Mouse (Mus musculus): ENCODE measurements around the gene Olfr339. TPM values are rescaled to one million over a fixed set of nuclear protein-coding genes. Genes with fewer than 3 reads are reported as not detected.
"Not testable (repeated sequence)": the region's sequence is repeated elsewhere in the genome, so short reads cannot be mapped to it uniquely, and the experiment has no call there.

Gene Olfr339
- polyA plus RNA-seq (2012; ENCODE audit: insufficient read depth, low replicate concordance): not detected in 2 replicates

DNA sequence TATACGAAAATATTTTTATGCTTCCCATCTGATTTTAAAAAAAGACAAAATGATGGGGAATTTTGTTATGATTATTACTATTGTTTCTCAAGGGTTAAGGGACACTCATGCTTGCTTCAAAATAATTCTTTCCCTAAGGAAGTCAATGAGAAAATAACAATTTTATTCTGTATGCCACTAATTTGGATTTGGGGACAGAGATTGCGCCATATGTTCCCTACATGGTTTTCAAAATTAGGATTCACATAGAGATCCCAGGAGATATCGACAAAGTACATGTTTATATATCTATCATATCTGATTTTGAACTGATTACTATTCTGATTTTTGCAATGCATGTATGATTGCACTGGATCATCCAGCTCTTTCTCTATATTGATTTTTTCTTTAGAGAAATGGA is at the start of gene Olfr339:
Gene Olfr339 (plus strand): TSS at position 301 of the 400 bp plus-strand sequence.
- H3K4me3 ChIP-seq (replicated peaks): no peak within 1 kb of the TSS
- H3K4me1 ChIP-seq: no peaks in the 10 kb centered on the region
- no peaks in the 10 kb centered on the region for H3K9me3 ChIP-seq
- TF ChIP-seq GATA1 (IDR thresholded peaks at IDR 0.05; ENCODE audit: borderline replicate concordance, low read length) (no peak), FLI1 (IDR thresholded peaks at IDR 0.05; ENCODE audit: low read length) (no peak)
- no peaks in the 10 kb centered on the region for H3K27me3 ChIP-seq (replicated peaks)
- H3K36me3 ChIP-seq (replicated peaks; ENCODE audit: low read length): no peaks in the 10 kb centered on the region

- H3K4me3 ChIP-seq (replicated peaks): no peak within 1 kb of the TSS
- no peaks in the 10 kb centered on the region for H3K27me3 ChIP-seq (replicated peaks)
- no peaks in the 10 kb centered on the region for H3K36me3 ChIP-seq (replicated peaks; ENCODE audit: low read length)
- TF ChIP-seq GATA1 (IDR thresholded peaks at IDR 0.05; ENCODE audit: borderline replicate concordance, low read length) (no peak), FLI1 (IDR thresholded peaks at IDR 0.05; ENCODE audit: low read length) (no peak)
- H3K9me3 ChIP-seq: no peaks in the 10 kb centered on the region
- H3K4me1 ChIP-seq: no peaks in the 10 kb centered on the region
Observed at GRCm38 (mm10) chr2:36373219-36373618, 45.5 kb upstream of the Olfr339 start, which contains the start of gene Olfr338. TSS of gene Olfr338 (plus strand) at chr2:36373519.

DNA sequence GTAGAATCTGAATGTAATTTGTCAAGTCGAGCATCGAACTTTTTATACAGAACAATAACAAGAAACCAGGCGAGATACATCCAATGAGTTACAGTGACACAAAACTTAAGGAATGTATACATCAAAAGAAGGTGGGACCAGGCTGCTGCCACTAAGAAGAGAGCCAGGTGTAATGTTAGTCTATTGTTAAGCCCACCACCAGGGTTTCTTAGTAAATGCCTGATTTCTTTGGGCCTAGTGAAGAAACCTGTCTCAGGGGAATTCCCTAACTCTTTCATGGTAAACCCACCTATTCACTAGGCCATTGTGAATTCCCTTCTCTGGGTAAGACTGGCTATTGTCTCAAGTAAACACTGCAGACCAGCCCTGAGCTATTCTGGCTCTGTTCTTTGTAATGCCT is 3.6 kb upstream of the Olfr339 start:
- not testable (repeated sequence) for H3K4me1 ChIP-seq; H3K9me3 ChIP-seq; H3K27me3 ChIP-seq (replicated peaks); H3K4me3 ChIP-seq (replicated peaks); H3K36me3 ChIP-seq (replicated peaks; ENCODE audit: low read length)

DNA sequence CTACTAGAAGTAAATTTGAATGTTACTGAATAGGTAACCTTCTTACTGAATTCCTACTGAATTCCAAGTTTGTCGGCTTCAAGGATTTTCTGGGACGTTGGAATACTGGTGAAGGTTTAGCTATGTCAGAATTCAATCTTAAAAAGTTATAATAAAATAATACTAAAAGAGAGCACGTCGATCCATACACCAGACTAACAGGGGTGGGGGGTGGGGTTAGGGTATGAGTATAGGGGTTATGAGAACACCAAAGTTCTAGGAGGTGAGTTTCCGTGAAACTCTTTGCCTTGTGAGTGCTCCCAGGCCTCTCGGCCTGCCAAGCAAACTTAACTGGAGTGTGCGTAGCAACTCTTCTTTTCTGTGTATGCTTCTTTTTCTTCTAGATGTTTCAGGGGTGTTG is 3.2 kb upstream of the Olfr339 start:
- H3K9me3 ChIP-seq; H3K36me3 ChIP-seq (replicated peaks; ENCODE audit: low read length); H3K4me1 ChIP-seq; H3K4me3 ChIP-seq (replicated peaks); H3K27me3 ChIP-seq (replicated peaks): not testable (repeated sequence)

DNA sequence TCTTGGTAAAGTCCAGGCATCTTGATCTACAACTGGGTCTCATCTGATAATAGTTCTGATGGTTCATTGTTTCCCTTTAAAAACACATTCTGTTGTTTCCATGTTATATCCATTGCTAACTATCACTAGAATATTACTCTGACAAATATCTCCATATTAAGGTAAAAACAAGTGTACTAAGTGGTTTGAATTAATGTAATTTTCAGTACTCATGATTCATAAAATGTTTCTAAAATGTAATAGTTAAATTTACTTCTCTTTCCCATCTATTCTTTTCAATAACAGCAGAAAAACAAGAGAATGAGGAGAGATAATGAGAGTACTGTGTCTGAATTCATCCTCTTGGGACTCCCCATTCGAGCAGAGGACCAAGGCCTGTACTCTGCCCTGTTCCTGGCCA is 33.5 kb downstream of the Olfr339 start, which contains the start of gene Olfr340:
Gene Olfr340 (plus strand): TSS at position 301 of the 400 bp plus-strand sequence.
- Histone ChIP-seq H3K27me3 (replicated peaks) (no peaks in the 10 kb centered on the region), H3K4me1 (no peaks in the 10 kb centered on the region), H3K36me3 (replicated peaks; ENCODE audit: low read length) (no peaks in the 10 kb centered on the region), H3K9me3 (0 out of 2 replicates have a peak, but pooled peaks cover 6% of the 10 kb centered on the region), H3K4me3 (replicated peaks) (no peak within 1 kb of the TSS)
- TF ChIP-seq GATA1 (IDR thresholded peaks at IDR 0.05; ENCODE audit: borderline replicate concordance, low read length): no peak
- no peak for TF ChIP-seq FLI1 (IDR thresholded peaks at IDR 0.05; ENCODE audit: low read length)

DNA sequence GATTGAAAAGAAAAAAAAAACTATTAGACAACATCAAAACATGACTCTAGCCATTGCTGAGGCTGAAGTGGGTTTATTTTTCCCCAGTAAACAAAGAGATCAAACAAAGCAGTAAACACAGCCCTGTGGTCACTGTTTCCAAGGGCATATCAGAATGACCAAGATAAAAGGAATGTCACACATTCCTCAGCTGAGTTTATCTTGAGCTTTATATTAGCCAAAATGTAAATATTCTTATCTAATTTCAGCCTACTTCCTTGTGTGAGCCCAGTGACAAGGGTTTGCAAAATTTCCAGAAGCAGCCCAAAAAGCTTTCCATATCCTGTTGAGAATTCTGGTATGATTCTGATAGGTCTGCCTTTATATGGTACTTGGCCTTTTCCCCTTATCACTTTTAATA is 54.9 kb downstream of the Olfr339 start:
- no peak for TF ChIP-seq GATA1 (IDR thresholded peaks at IDR 0.05; ENCODE audit: borderline replicate concordance, low read length)
- TF ChIP-seq FLI1 (IDR thresholded peaks at IDR 0.05; ENCODE audit: low read length): no peak
- Histone ChIP-seq H3K4me3 (replicated peaks) (no peak overlapping the region), H3K4me1 (no peaks in the 10 kb centered on the region), H3K27me3 (replicated peaks) (no peaks in the 10 kb centered on the region), H3K9me3 (no peaks in the 10 kb centered on the region; the same call in 1 of the 2 replicates), H3K36me3 (replicated peaks; ENCODE audit: low read length) (no peaks in the 10 kb centered on the region)

Other genes starting within 250 kb of the Olfr339 start
- 118 and 153 TPM in 2 replicates for gene Ptgs1, start 188.5 kb upstream of the Olfr339 start, polyA plus RNA-seq (2012; ENCODE audit: insufficient read depth, low replicate concordance)
- gene Olfr338, start 45.4 kb upstream of the Olfr339 start, polyA plus RNA-seq (2012; ENCODE audit: insufficient read depth, low replicate concordance): not detected in 2 replicates
- gene Olfr340, start 33.6 kb downstream of the Olfr339 start, polyA plus RNA-seq (2012; ENCODE audit: insufficient read depth, low replicate concordance): not detected in 2 replicates
- gene Olfr341, start 63.5 kb downstream of the Olfr339 start, polyA plus RNA-seq (2012; ENCODE audit: insufficient read depth, low replicate concordance): not detected in 2 replicates
- gene Olfr342, start 106.1 kb downstream of the Olfr339 start, polyA plus RNA-seq (2012; ENCODE audit: insufficient read depth, low replicate concordance): not detected in 2 replicates
- gene Olfr344, start 147.7 kb downstream of the Olfr339 start, polyA plus RNA-seq (2012; ENCODE audit: insufficient read depth, low replicate concordance): not detected in 2 replicates
- gene Olfr345, start 221.1 kb downstream of the Olfr339 start, polyA plus RNA-seq (2012; ENCODE audit: insufficient read depth, low replicate concordance): not detected in 2 replicates